Mouse (Mus musculus): ENCODE results near the gene Ccr5.
"Not testable (repeated sequence)": the region's sequence is repeated elsewhere in the genome, so short reads cannot be mapped to it uniquely, and the experiment has no call there.

The Ccr5 gene

GRCm38 (mm10) chr9:124121387-124122184 lies at the start of gene Ccr5:
Gene Ccr5, plus strand, starts transcription at chr9:124121543.
- DNase-seq (ENCODE audit: low spot score) = no peak

GRCm38 (mm10) chr9:124079803-124080202 lies 41.5 kb upstream of the Ccr5 start:
- DNase-seq (ENCODE audit: low spot score) = no peak

- not testable (repeated sequence) for DNase-seq (ENCODE audit: low spot score)
These were observed 40.9 kb upstream of the Ccr5 start for GRCm38 (mm10) chr9:124080471-124080870.

- DNase-seq (ENCODE audit: low spot score) = no peak
These were observed 30.9 kb upstream of the Ccr5 start for GRCm38 (mm10) chr9:124090441-124090840.

GRCm38 (mm10) chr9:124099127-124099526 lies 22.2 kb upstream of the Ccr5 start:
- DNase-seq (ENCODE audit: low spot score) = no peak

- no peak for DNase-seq (ENCODE audit: low spot score)
These were observed 21.0 kb upstream of the Ccr5 start for GRCm38 (mm10) chr9:124100357-124100756.

GRCm38 (mm10) chr9:124101723-124102122 lies 19.6 kb upstream of the Ccr5 start, which contains the start of gene Ccr2:
Gene Ccr2, plus strand, starts transcription at chr9:124101950.
- DNase-seq (ENCODE audit: low spot score) = no peak

GRCm38 (mm10) chr9:124103199-124103598 lies 18.1 kb upstream of the Ccr5 start:
- no peak for DNase-seq (ENCODE audit: low spot score)

GRCm38 (mm10) chr9:124105196-124105595 lies 16.1 kb upstream of the Ccr5 start:
- no peak for DNase-seq (ENCODE audit: low spot score)

GRCm38 (mm10) chr9:124107232-124107631 lies 14.1 kb upstream of the Ccr5 start:
- no peak for DNase-seq (ENCODE audit: low spot score)

GRCm38 (mm10) chr9:124108356-124109127 lies 12.8 kb upstream of the Ccr5 start:
- no peak for DNase-seq (ENCODE audit: low spot score)

- no peak for DNase-seq (ENCODE audit: low spot score)
These were observed 9.3 kb upstream of the Ccr5 start for GRCm38 (mm10) chr9:124111997-124112396.

- DNase-seq (ENCODE audit: low spot score) = no peak
These were observed 8.6 kb upstream of the Ccr5 start for GRCm38 (mm10) chr9:124112591-124113239.

GRCm38 (mm10) chr9:124113777-124114176 lies 7.6 kb upstream of the Ccr5 start:
- DNase-seq (ENCODE audit: low spot score) = no peak

- no peak for DNase-seq (ENCODE audit: low spot score)
These were observed 2.9 kb upstream of the Ccr5 start for GRCm38 (mm10) chr9:124118489-124118888.

- DNase-seq (ENCODE audit: low spot score) = no peak
These were observed 4.2 kb downstream of the Ccr5 start for GRCm38 (mm10) chr9:124125576-124125975.

GRCm38 (mm10) chr9:124126373-124126772 lies 5.0 kb downstream of the Ccr5 start:
- no peak for DNase-seq (ENCODE audit: low spot score)

GRCm38 (mm10) chr9:124127412-124127811 lies 6.1 kb downstream of the Ccr5 start:
- no peak for DNase-seq (ENCODE audit: low spot score)

- DNase-seq (ENCODE audit: low spot score) = peak; percentile 30
These were observed 7.0 kb downstream of the Ccr5 start for GRCm38 (mm10) chr9:124128379-124128778.

- DNase-seq (ENCODE audit: low spot score) = not testable (repeated sequence)
These were observed 11.6 kb downstream of the Ccr5 start for GRCm38 (mm10) chr9:124132899-124133298.

GRCm38 (mm10) chr9:124134919-124135318 lies 13.6 kb downstream of the Ccr5 start:
- DNase-seq (ENCODE audit: low spot score) = not testable (repeated sequence)

GRCm38 (mm10) chr9:124137619-124138018 lies 16.3 kb downstream of the Ccr5 start:
- no peak for DNase-seq (ENCODE audit: low spot score)

Data from left cerebral cortex, adult 11 months (tissue).